Mouse (Mus musculus): ENCODE measurements around the gene Casq1. TPM values are rescaled to one million over a fixed set of nuclear protein-coding genes. Genes with fewer than 3 reads are reported as not detected.

Gene Casq1
- polyA plus RNA-seq (2017; shearing (Covaris generic)): not detected

DNA sequence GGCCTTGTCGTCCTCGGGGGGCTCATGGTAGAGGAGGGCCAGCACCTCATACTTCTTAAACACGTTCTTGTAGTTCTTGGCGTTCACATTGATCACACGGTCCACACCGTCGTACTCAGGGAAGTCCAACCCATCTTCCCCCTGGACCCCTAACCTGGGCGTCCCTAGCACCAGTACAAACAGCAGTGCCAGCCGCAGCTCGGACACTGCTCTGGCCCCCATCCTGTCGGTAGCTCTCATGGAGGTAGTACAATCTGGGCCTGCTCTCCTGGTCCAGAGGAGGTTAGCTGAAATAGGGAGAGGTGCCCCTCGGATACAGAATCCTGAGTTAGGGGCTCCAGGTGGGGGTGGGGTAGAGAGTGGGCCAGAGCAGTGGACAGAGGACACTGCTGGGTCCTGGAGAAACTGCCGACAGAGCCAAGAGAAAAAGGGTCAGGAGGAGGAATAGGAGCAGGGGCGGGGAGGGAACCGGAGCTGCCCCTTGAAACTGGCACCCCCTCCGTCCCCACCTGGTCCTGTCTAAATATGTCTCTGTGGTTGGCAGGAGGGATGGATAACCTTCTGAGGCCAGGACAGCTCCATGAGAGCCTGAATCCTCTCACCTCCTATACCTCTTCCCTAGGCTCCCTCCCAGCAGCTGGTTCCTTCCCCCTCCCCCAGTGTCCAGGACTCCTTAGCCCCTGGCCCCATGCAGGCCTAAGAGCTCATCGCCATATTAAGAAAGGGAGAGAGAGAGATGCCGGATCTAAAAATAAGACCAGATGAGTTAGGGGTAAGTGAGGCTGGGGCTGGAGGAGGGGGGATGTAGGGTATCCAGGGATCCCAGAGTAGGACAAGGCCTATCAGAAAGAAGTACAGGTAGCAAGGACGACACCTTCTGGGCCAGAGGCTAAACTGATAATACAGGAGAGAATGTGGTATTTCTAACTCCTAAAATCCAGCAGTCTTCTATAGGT, at the start of gene Casq1:
Gene Casq1 (minus strand): TSS at position 418 of the 956 bp plus-strand sequence.

DNA sequence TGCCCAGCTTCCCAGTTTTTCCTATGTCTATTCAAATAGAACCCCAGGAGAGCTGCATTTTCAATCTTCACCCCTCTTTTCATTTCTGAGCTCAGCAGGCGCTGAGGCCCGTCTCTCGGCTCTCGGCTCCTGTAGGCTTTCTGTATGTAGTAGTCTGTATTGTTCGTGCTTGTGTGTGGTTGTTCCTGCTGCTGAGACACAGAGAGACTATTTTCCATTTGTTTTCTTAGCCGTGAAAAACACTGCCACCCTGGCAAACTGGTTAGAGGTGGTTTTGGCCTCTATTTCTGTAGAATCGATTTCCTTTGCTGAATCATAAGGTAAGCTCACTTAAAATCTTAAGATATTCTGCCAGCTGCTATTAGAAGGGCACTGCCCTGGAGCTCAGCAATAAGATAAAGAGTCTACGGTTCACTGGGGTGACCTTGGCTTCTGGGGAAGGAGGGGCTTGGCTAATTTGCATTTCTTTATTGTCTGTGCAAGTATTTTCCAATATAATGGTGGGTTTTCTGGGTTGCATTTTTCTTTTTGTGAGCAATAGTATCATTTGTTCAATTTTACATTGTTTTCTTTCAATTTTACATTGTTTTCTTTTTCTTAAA, 41.9 kb upstream of the Casq1 start, which contains the start of gene Igsf8:
Gene Igsf8 (plus strand): TSS at position 165 of the 602 bp plus-strand sequence.

DNA sequence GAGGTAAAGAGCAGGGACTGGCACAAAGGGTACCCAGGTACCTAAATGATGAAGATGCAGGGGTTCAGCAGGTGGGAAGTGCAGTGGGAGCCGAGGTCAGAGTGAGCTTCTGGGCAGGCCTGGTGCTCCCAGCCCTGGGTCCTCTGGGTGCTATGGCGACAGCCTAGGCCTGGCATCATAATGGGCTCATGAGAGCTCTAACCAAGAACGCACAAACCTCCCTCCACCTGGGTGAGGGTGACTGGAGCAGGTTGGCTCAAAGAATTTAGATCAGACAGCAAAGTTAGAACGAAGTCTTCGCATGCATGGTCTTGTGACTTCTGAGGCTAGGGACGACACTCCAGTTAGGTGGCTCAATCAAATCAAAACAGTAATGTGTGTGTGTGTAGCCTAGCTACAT, 38.6 kb upstream of the Casq1 start, which contains the start of gene Atp1a4:
Gene Atp1a4 (minus strand): TSS at position 101 of the 400 bp plus-strand sequence.

DNA sequence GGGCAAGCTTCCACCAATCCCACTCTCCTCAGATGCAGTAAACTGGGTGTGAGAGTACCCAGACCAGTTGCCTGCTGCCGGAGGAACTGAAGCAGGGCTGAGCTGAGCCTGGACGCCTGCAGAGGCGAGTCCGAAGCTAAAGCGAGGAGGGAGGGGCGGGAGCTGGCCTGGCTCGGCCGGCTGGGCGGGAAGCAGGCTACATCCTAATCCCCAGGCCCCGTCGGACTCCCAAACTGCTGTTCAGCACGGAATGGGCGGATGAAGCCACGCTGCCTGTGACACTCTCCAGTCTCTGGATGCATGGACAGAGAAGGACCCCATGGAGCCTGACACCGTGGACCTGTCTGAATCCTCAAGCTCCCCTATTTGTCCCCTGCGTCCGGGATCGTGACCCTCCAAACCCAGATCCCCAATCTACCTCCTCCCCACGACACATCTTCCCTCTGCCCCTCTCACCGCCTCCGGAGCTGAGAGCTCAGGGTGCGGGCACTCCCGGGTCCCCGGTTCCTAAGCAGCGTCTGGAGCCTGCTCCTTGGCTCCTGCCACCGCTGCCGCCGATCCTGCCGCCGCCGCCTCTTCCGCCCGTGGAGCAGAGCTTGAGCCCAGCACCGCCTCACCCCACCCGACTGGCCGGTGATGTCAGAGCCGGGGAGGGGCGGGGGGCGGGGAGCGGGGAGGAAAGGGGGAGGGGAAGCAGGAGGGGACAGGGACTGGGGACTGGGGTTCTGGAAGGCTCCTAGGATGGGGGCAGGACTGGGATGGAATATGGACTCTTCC, 13.3 kb downstream of the Casq1 start, which contains the start of gene Pea15a:
Gene Pea15a (minus strand): TSS at position 664 of the 777 bp plus-strand sequence.

Other genes with a start within 250 kb of the Casq1 start
- 1.4 TPM for gene Vangl2, start 191.4 kb downstream of the Casq1 start, polyA plus RNA-seq (2017; shearing (Covaris generic))
- gene Nhlh1, start 162.3 kb downstream of the Casq1 start, polyA plus RNA-seq (2017; shearing (Covaris generic)): not detected
- gene Copa, start 137.3 kb downstream of the Casq1 start, polyA plus RNA-seq (2017; shearing (Covaris generic)): 199 TPM
- gene Ncstn, start 137.1 kb downstream of the Casq1 start, polyA plus RNA-seq (2017; shearing (Covaris generic)): 102 TPM
- 41.6 TPM for gene Pex19, start 93.1 kb downstream of the Casq1 start, polyA plus RNA-seq (2017; shearing (Covaris generic))
- gene Dcaf8, start 71.8 kb downstream of the Casq1 start, polyA plus RNA-seq (2017; shearing (Covaris generic)): 132 TPM
- gene Pea15a, start 13.1 kb downstream of the Casq1 start, polyA plus RNA-seq (2017; shearing (Covaris generic)): 102 TPM
- not detected for gene Atp1a4, start 38.5 kb upstream of the Casq1 start, polyA plus RNA-seq (2017; shearing (Covaris generic))
- 26.6 TPM for gene Igsf8, start 41.8 kb upstream of the Casq1 start, polyA plus RNA-seq (2017; shearing (Covaris generic))
- not detected for gene Atp1a2, start 78.2 kb upstream of the Casq1 start, polyA plus RNA-seq (2017; shearing (Covaris generic))
- gene Kcnj9, start 109.5 kb upstream of the Casq1 start, polyA plus RNA-seq (2017; shearing (Covaris generic)): not detected
- not detected for gene Kcnj10, start 121.3 kb upstream of the Casq1 start, polyA plus RNA-seq (2017; shearing (Covaris generic))
- gene Pigm, start 156.7 kb upstream of the Casq1 start, polyA plus RNA-seq (2017; shearing (Covaris generic)): 8.2 TPM